Mouse (Mus musculus): ENCODE results near the gene Gabrb1. TPM values are rescaled to one million over a fixed set of nuclear protein-coding genes. Genes with fewer than 3 reads are reported as not detected.

Gabrb1 gene
- polyA plus RNA-seq, 1 experiment = not detected

DNA sequence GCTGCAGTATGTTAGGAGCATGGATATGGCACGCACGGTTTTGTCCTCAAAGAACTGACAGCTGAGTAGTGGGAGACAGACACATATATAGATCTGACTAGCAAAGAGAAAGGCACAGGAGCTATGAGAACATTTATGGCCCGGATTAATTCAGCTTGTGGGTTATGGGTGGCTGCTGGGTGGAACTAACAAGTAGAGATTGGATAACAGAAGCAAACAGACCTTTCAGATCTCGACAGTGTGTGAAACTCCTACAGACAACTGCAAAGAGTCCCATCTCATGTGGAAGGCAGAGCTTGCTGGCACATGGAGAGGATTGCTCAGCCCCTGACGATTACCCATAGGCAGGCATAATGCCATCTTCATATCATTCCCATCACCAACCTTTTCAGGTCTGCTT is 268.4 kb downstream of the Gabrb1 start:
- Histone ChIP-seq H3K9ac (ENCODE audit: low read depth, poor library complexity, severe bottlenecking) (no peak overlapping the region), H3K9me3 (replicated peaks; ENCODE audit: control insufficient read depth, insufficient read depth, low read length, poor library complexity, severe bottlenecking) (no peaks in the 10 kb centered on the region), H3K27me3 (ENCODE audit: control insufficient read depth, insufficient read depth, low read length, poor library complexity, severe bottlenecking) (no peaks in the 10 kb centered on the region), H3K36me3 (ENCODE audit: control insufficient read depth, insufficient read depth, low read length, poor library complexity, severe bottlenecking) (no peaks in the 10 kb centered on the region), H3K27ac (ENCODE audit: insufficient read depth, low read length) (no peak overlapping the region), H3K4me3 (ENCODE audit: low read depth, low read length) (no peak overlapping the region), H3K4me1 (ENCODE audit: control insufficient read depth, insufficient read depth, low read length) (no peaks in the 10 kb centered on the region)
- TF ChIP-seq CTCF (IDR thresholded peaks at IDR 0.05; ENCODE audit: low read depth, low read length) = no peak

DNA sequence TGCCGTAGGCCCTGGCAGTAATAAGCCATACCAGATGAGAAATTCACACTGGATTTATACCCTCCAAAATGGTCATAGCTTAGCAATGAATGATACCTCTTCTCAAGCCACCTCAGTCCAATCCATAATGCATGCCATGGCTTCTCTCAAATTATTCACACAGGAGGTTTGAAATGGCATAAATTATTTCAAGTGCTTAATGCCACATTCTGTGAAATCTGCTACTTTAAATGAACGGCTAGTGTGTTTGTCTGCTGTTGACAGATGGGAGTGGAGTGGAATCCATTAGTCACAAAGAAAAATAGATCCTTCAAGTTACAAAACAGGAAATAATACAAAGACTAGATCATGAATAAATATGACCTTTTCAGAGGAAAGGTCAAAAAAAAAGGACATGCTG is 272.1 kb downstream of the Gabrb1 start:
- Histone ChIP-seq H3K36me3 (ENCODE audit: control insufficient read depth, insufficient read depth, low read length, poor library complexity, severe bottlenecking) (no peaks in the 10 kb centered on the region), H3K27me3 (ENCODE audit: control insufficient read depth, insufficient read depth, low read length, poor library complexity, severe bottlenecking) (no peaks in the 10 kb centered on the region), H3K4me1 (ENCODE audit: control insufficient read depth, insufficient read depth, low read length) (no peaks in the 10 kb centered on the region), H3K27ac (ENCODE audit: insufficient read depth, low read length) (no peak overlapping the region), H3K9me3 (replicated peaks; ENCODE audit: control insufficient read depth, insufficient read depth, low read length, poor library complexity, severe bottlenecking) (no peaks in the 10 kb centered on the region), H3K9ac (ENCODE audit: low read depth, poor library complexity, severe bottlenecking) (no peak overlapping the region), H3K4me3 (ENCODE audit: low read depth, low read length) (no peak overlapping the region)
- TF ChIP-seq CTCF (IDR thresholded peaks at IDR 0.05; ENCODE audit: low read depth, low read length) (no peak), POLR2A (IDR thresholded peaks at IDR 0.05; ENCODE audit: insufficient read depth, low read length) (no peak), EP300 (IDR thresholded peaks at IDR 0.05; ENCODE audit: insufficient read depth, low read depth, low read length) (no peak)

DNA sequence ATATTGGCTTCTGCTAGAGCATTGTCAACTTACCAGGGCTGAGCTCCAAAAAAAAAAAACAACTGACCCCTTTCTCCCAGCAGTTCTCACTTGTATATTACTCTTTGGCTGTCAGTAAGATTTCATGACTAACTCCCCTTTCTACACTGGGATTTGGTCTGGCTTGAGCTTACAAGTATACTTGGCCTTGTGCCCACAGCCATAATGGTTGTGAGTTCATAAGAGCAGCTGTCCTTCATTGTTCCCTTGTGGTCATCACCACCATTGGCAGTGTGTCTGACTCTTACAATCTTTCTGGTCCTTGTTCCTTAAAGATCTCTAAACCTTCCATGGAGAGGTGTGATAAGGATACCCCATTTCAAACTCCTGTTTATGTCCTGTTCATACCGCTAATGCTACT is 293.5 kb downstream of the Gabrb1 start:
- H3K4me3 ChIP-seq (ENCODE audit: low read depth, low read length) = no peak overlapping the region
- no peak overlapping the region for H3K9ac ChIP-seq (ENCODE audit: low read depth, poor library complexity, severe bottlenecking)
- no peaks in the 10 kb centered on the region for H3K27me3 ChIP-seq (ENCODE audit: control insufficient read depth, insufficient read depth, low read length, poor library complexity, severe bottlenecking)
- no peak overlapping the region for H3K27ac ChIP-seq (ENCODE audit: insufficient read depth, low read length)
- no peaks in the 10 kb centered on the region for H3K9me3 ChIP-seq (replicated peaks; ENCODE audit: control insufficient read depth, insufficient read depth, low read length, poor library complexity, severe bottlenecking)
- no peaks in the 10 kb centered on the region for H3K36me3 ChIP-seq (ENCODE audit: control insufficient read depth, insufficient read depth, low read length, poor library complexity, severe bottlenecking)
- no peaks in the 10 kb centered on the region for H3K4me1 ChIP-seq (ENCODE audit: control insufficient read depth, insufficient read depth, low read length)
- TF ChIP-seq CTCF (IDR thresholded peaks at IDR 0.05; ENCODE audit: low read depth, low read length) (no peak), EP300 (IDR thresholded peaks at IDR 0.05; ENCODE audit: insufficient read depth, low read depth, low read length) (no peak), POLR2A (IDR thresholded peaks at IDR 0.05; ENCODE audit: insufficient read depth, low read length) (no peak)

DNA sequence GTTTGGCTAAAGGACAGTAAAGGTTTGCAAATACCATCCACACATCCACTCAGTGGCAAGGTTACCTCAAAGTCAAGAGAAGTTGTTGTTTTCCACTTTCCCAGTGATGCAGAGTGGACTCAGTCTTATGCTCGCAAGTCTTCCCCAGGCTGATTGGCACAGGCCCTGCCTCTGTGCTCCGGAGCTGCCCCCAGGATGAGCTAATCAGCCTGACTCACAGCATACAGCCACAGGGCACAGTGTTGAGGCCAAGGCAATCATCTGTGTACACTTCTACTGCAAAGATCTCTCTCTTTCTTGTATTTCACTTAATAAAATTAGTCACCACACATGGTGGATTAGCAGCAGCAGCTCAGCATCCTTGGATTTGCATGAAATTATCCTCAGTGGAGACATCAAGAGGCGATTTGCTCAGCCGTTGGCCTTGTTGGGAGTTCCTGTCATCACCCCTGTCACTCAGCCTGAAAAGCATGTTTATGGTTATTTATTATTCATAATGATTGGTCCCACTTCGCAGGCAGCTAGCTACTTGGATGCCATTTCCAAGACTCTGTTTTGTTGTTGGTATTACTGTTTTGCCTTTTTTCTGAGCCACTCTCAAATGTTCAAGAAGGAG is 297.3 kb downstream of the Gabrb1 start:
- H3K36me3 ChIP-seq (ENCODE audit: control insufficient read depth, insufficient read depth, low read length, poor library complexity, severe bottlenecking) = no peaks in the 10 kb centered on the region
- H3K4me3 ChIP-seq (ENCODE audit: low read depth, low read length) = no peak overlapping the region
- no peak for TF ChIP-seq CTCF (IDR thresholded peaks at IDR 0.05; ENCODE audit: low read depth, low read length)
- no peak for TF ChIP-seq EP300 (IDR thresholded peaks at IDR 0.05; ENCODE audit: insufficient read depth, low read depth, low read length)
- TF ChIP-seq POLR2A (IDR thresholded peaks at IDR 0.05; ENCODE audit: insufficient read depth, low read length) = no peak
- H3K9ac ChIP-seq (ENCODE audit: low read depth, poor library complexity, severe bottlenecking) = no peak overlapping the region
- H3K9me3 ChIP-seq (replicated peaks; ENCODE audit: control insufficient read depth, insufficient read depth, low read length, poor library complexity, severe bottlenecking) = no peaks in the 10 kb centered on the region
- no peaks in the 10 kb centered on the region for H3K4me1 ChIP-seq (ENCODE audit: control insufficient read depth, insufficient read depth, low read length)
- H3K27ac ChIP-seq (ENCODE audit: insufficient read depth, low read length) = no peak overlapping the region
- H3K27me3 ChIP-seq (ENCODE audit: control insufficient read depth, insufficient read depth, low read length, poor library complexity, severe bottlenecking) = no peaks in the 10 kb centered on the region

DNA sequence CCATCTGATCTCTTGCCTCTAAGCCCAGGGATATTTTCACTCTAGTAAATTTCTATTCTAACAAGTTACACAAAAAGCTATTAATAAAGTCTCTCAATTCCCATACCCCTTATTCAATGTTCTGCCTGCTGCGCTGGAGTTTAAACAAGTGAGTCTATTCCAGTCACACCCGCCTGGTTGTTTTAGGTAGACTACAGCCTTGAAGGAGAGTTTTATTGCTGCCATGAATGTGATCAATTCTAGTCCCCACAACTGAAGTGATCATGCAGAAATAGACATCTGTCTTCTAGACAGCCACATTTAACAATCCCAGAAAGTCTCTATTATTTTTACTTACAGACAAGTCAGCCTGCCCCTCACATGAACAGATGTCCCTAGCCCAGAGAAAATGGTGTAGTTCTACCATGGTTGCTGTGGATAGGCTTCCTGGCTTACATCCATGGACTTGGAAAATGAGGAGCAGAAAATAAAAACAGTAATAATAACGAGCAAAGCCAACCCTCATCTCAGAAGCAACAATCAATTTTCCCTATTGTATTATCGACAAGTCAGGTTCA is 307.0 kb downstream of the Gabrb1 start:
- Histone ChIP-seq H3K27me3 (ENCODE audit: control insufficient read depth, insufficient read depth, low read length, poor library complexity, severe bottlenecking) (no peaks in the 10 kb centered on the region), H3K9ac (ENCODE audit: low read depth, poor library complexity, severe bottlenecking) (no peak overlapping the region), H3K9me3 (replicated peaks; ENCODE audit: control insufficient read depth, insufficient read depth, low read length, poor library complexity, severe bottlenecking) (no peaks in the 10 kb centered on the region), H3K4me1 (ENCODE audit: control insufficient read depth, insufficient read depth, low read length) (no peaks in the 10 kb centered on the region), H3K27ac (ENCODE audit: insufficient read depth, low read length) (no peak overlapping the region), H3K4me3 (ENCODE audit: low read depth, low read length) (no peak overlapping the region), H3K36me3 (ENCODE audit: control insufficient read depth, insufficient read depth, low read length, poor library complexity, severe bottlenecking) (no peaks in the 10 kb centered on the region)
- TF ChIP-seq POLR2A (IDR thresholded peaks at IDR 0.05; ENCODE audit: insufficient read depth, low read length) (no peak), EP300 (IDR thresholded peaks at IDR 0.05; ENCODE audit: insufficient read depth, low read depth, low read length) (no peak), CTCF (IDR thresholded peaks at IDR 0.05; ENCODE audit: low read depth, low read length) (no peak)

DNA sequence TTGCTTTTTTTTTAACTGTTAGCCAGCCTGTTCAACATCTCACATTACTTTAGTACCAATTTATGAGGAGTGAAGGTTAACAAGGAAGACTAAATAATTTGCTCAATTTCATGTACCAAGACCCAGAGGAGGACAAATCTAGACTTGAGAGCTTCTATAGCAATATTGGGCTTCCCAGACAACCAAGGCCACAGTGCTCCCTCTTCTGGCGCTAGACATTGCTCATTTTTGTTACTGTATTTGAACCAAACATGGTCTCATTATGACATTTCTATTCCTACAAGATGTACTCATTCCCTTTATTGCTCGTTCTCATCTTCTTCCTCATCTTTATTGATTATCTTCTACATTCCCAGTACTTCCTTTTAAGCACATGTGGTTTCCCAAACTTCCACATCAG is 307.6 kb downstream of the Gabrb1 start:
- Histone ChIP-seq H3K9ac (ENCODE audit: low read depth, poor library complexity, severe bottlenecking) (no peak overlapping the region), H3K36me3 (ENCODE audit: control insufficient read depth, insufficient read depth, low read length, poor library complexity, severe bottlenecking) (no peaks in the 10 kb centered on the region), H3K4me3 (ENCODE audit: low read depth, low read length) (no peak overlapping the region), H3K9me3 (replicated peaks; ENCODE audit: control insufficient read depth, insufficient read depth, low read length, poor library complexity, severe bottlenecking) (no peaks in the 10 kb centered on the region), H3K27ac (ENCODE audit: insufficient read depth, low read length) (no peak overlapping the region), H3K4me1 (ENCODE audit: control insufficient read depth, insufficient read depth, low read length) (no peaks in the 10 kb centered on the region), H3K27me3 (ENCODE audit: control insufficient read depth, insufficient read depth, low read length, poor library complexity, severe bottlenecking) (no peaks in the 10 kb centered on the region)
- no peak for TF ChIP-seq EP300 (IDR thresholded peaks at IDR 0.05; ENCODE audit: insufficient read depth, low read depth, low read length)
